Mouse (Mus musculus): ENCODE results near the gene Rpl19. TPM values are rescaled to one million over a fixed set of nuclear protein-coding genes. Genes with fewer than 3 reads are reported as not detected.
A peak's percentile ranks its signal among the peaks of the same experiment; 100 is the strongest.

Gene Rpl19
- polyA plus RNA-seq, 1 experiment from 2014 or later: 926 TPM

DNA sequence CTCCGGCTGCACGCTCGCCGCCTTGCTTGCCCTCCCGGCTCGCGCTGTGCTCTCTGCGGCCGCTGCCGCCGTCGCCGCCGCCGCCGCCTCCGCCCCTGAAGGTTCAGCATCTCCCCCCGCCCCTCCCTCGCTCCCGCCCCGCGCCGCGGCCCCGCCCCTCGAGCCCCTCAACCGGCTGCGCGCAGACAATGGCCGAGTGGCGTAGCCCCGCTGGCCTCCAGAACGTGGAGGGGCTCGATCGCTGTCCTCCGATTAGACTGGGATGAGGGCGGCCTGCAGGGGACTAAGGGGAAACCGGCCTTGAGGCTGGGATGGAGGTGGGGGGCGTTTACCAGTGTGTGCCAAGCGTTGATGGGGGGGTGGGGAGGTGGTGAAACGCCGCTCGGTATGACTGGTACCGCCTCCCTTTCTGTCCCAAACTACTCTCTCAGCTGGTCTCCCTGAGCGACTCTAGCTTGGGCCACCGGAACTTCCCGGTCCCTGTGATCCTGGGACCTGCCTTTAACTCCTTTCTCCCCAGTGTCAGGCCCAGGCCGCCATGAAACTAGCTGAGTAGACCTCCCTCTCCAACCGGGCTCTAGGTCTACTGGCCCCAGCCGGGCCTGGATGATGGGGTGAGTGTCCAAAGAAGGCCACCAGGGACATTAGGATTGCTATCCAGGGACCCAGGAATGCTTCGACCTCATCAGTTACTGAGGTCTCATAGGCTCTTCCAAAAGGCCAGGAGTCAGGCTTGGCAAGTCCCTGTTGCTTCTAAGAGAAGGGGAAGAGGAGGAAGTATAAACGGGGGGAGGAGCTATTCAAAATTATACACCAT is 3.7 kb upstream of the Rpl19 start, which contains the start of gene Cacnb1:
Cacnb1 (minus strand) TSS at position 480 of the 817 bp plus-strand sequence.
- peak within 1 kb of the TSS; percentile 83 for H3K9ac ChIP-seq (ENCODE audit: low read length)
- under 1% methylated on average over 50 of the region's 52 CpGs for WGBS
- H3K4me3 ChIP-seq (ENCODE audit: low read depth, low read length): peak within 1 kb of the TSS; percentile 81
- peak; percentile 74 for ATAC-seq (ENCODE audit: insufficient read depth, low FRiP score, low TSS enrichment)
- peak within 1 kb of the TSS; percentile 91 for H3K27ac ChIP-seq (ENCODE audit: low read depth, low read length)
- H3K27me3 ChIP-seq (ENCODE audit: control insufficient read depth, insufficient read depth, low read length): no peaks in the 10 kb centered on the region
- H3K9me3 ChIP-seq (ENCODE audit: control insufficient read depth, low read length): no peaks in the 10 kb centered on the region
- H3K4me1 ChIP-seq (ENCODE audit: control insufficient read depth, insufficient read depth, low read length): peaks cover 28% of the 10 kb centered on the region
- H3K4me2 ChIP-seq (ENCODE audit: low read depth): peak within 1 kb of the TSS; percentile 94
- peak; percentile 85 for DNase-seq (ENCODE audit: low spot score)
- no peaks in the 10 kb centered on the region for H3K36me3 ChIP-seq (ENCODE audit: control insufficient read depth, insufficient read depth, low read length)

DNA sequence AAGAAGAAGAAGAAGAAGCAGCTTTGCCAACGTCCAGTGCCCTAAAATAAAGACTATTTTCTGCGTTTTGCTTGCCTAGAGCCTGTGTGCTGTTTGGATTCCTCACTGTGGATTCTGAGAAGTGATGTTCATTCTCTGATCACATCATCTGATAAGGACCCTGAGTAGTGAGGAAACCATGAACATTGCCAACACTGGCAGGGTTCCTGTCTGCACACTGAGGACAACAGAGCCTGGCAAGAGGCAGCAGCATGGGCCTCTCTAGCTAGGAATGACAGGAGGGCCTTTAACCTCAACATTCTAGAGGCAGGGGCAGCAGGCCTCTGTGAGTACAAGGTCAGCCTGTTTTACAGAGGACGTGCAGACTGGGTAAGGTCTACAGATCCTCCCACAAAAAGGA is 2.0 kb upstream of the Rpl19 start:
- DNase-seq (ENCODE audit: low spot score): no peak
- Histone ChIP-seq H3K9me3 (ENCODE audit: control insufficient read depth, low read length) (no peaks in the 10 kb centered on the region), H3K4me1 (ENCODE audit: control insufficient read depth, insufficient read depth, low read length) (peaks cover 26% of the 10 kb centered on the region), H3K9ac (ENCODE audit: low read length) (no peak overlapping the region), H3K36me3 (ENCODE audit: control insufficient read depth, insufficient read depth, low read length) (peaks cover 8% of the 10 kb centered on the region), H3K4me2 (ENCODE audit: low read depth) (no peak overlapping the region), H3K27me3 (ENCODE audit: control insufficient read depth, insufficient read depth, low read length) (no peaks in the 10 kb centered on the region), H3K27ac (ENCODE audit: low read depth, low read length) (no peak overlapping the region), H3K4me3 (ENCODE audit: low read depth, low read length) (no peak overlapping the region)
- ATAC-seq (ENCODE audit: insufficient read depth, low FRiP score, low TSS enrichment): no peak
- 89% methylated on average over 3 of the region's 3 CpGs for WGBS

DNA sequence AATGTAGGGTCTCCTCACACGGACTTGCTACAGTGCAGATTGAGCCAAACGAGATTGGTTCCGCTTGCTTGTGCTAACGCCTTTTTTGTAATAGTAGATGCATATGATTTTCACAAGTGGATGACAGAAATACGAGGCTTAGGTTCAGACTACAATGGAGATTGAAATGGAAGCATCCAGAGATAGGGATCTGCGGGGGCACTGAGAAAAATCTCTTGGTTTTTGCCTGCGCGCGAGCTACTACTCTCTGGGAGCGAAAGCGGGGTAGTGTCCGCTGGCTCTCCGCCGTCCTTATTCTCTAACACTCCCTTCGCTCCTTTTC is 301 bp upstream of the Rpl19 start:
- H3K4me3 ChIP-seq (ENCODE audit: low read depth, low read length): peak overlapping the region; percentile 99
- H3K4me2 ChIP-seq (ENCODE audit: low read depth): peak overlapping the region; percentile 91
- H3K4me1 ChIP-seq (ENCODE audit: control insufficient read depth, insufficient read depth, low read length): peaks cover 17% of the 10 kb centered on the region
- H3K27ac ChIP-seq (ENCODE audit: low read depth, low read length): peak overlapping the region; percentile 80
- WGBS: 8% methylated on average over 15 of the region's 15 CpGs
- H3K36me3 ChIP-seq (ENCODE audit: control insufficient read depth, insufficient read depth, low read length): peaks cover 15% of the 10 kb centered on the region
- ATAC-seq (ENCODE audit: insufficient read depth, low FRiP score, low TSS enrichment) (no peak), DNase-seq (ENCODE audit: low spot score) (no peak)
- peak overlapping the region; percentile 99 for H3K9ac ChIP-seq (ENCODE audit: low read length)
- H3K9me3 ChIP-seq (ENCODE audit: control insufficient read depth, low read length): no peaks in the 10 kb centered on the region
- no peaks in the 10 kb centered on the region for H3K27me3 ChIP-seq (ENCODE audit: control insufficient read depth, insufficient read depth, low read length)

DNA sequence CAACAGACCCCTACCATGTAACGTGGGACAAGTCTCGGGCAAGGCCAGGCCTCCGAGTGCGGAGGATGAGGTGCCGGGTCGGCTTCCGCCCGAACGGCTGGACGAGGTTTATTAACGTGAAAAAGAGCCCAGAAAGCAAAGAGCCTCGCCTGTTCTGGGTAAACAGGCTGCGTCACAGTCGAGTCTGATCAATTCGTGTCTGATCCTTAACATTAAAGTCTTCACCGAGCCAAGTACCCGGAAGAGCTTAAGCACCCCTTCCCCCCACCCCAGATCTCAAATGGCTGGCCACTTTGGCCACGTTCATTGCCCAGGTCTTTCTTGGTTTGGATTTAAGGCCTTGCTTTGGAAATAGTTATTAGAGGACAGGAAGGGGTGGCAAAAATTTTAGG is 783 bp downstream of the Rpl19 start:
- peak overlapping the region; percentile 80 for H3K27ac ChIP-seq (ENCODE audit: low read depth, low read length)
- H3K4me2 ChIP-seq (ENCODE audit: low read depth): peak overlapping the region; percentile 91
- no peaks in the 10 kb centered on the region for H3K27me3 ChIP-seq (ENCODE audit: control insufficient read depth, insufficient read depth, low read length)
- DNase-seq (ENCODE audit: low spot score) (no peak), ATAC-seq (ENCODE audit: insufficient read depth, low FRiP score, low TSS enrichment) (no peak)
- no peaks in the 10 kb centered on the region for H3K9me3 ChIP-seq (ENCODE audit: control insufficient read depth, low read length)
- peak overlapping the region; percentile 99 for H3K4me3 ChIP-seq (ENCODE audit: low read depth, low read length)
- H3K36me3 ChIP-seq (ENCODE audit: control insufficient read depth, insufficient read depth, low read length): peaks cover 15% of the 10 kb centered on the region
- peaks cover 11% of the 10 kb centered on the region for H3K4me1 ChIP-seq (ENCODE audit: control insufficient read depth, insufficient read depth, low read length)
- H3K9ac ChIP-seq (ENCODE audit: low read length): peak overlapping the region; percentile 99
- WGBS: under 1% methylated on average over 18 of the region's 18 CpGs

DNA sequence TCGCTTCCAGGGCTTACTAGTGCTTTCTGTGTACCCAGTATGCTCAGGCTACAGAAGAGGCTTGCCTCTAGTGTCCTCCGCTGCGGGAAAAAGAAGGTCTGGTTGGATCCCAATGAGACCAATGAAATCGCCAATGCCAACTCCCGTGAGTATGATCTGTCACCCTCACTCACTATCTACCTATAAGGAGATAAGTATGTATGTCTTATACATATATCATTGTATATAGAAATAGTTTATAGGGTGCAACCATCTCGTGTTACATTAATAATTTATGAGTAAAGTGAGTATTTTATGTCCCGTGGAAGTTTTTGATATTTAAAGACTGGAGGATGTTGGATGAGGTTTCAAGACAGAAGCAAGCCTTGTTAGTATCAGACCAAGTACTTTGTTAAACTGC is 1.3 kb downstream of the Rpl19 start:
- Histone ChIP-seq H3K36me3 (ENCODE audit: control insufficient read depth, insufficient read depth, low read length) (peaks cover 15% of the 10 kb centered on the region), H3K4me1 (ENCODE audit: control insufficient read depth, insufficient read depth, low read length) (peaks cover 11% of the 10 kb centered on the region), H3K9me3 (ENCODE audit: control insufficient read depth, low read length) (no peaks in the 10 kb centered on the region), H3K27ac (ENCODE audit: low read depth, low read length) (no peak overlapping the region), H3K27me3 (ENCODE audit: control insufficient read depth, insufficient read depth, low read length) (no peaks in the 10 kb centered on the region), H3K4me3 (ENCODE audit: low read depth, low read length) (peak overlapping the region; percentile 99), H3K9ac (ENCODE audit: low read length) (peak overlapping the region; percentile 99), H3K4me2 (ENCODE audit: low read depth) (peak overlapping the region; percentile 91)
- DNase-seq (ENCODE audit: low spot score): no peak
- ATAC-seq (ENCODE audit: insufficient read depth, low FRiP score, low TSS enrichment): no peak
- 20% methylated on average over 7 of the region's 7 CpGs for WGBS

DNA sequence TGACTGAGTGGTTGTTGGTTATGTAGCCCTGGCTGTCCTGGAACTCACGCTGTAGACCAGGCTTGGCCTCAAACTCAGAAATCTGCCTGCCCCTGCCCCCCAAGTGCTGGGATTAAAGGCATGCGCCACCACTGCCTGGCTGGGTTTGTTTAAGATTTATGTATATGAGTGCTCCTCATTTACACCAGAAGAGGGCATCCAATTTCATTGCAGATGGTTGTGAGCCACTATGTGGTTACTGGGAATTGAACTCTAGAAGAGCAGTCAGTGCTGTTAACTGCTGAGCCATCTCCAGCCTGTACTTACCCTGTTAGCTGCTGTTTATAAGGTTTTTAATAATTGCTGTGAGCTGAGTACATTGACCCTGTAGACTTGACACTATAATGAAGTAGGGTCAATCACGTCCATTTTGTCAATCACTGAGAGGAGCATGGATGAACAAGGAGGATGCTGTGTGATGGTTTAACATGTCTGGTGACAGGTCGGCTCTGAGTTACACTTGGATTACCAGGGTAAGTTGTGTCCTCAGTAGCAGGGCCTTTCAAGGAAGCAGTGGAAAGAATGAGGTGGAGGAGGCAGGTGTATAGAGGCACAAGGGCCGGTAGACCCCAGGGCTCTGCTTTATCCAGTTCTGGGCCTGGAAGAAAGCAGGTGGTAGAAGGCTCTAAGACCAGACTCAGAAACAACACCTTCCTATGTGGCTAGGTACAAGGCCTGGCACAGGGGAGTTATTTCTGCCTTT is 4.4 kb downstream of the Rpl19 start:
- peaks cover 14% of the 10 kb centered on the region for H3K4me1 ChIP-seq (ENCODE audit: control insufficient read depth, insufficient read depth, low read length)
- no peak overlapping the region for H3K4me3 ChIP-seq (ENCODE audit: low read depth, low read length)
- H3K27me3 ChIP-seq (ENCODE audit: control insufficient read depth, insufficient read depth, low read length): peaks cover 2% of the 10 kb centered on the region; the same call in 1 of the 2 replicates
- H3K27ac ChIP-seq (ENCODE audit: low read depth, low read length): no peak overlapping the region
- ATAC-seq (ENCODE audit: insufficient read depth, low FRiP score, low TSS enrichment) (no peak), DNase-seq (ENCODE audit: low spot score) (no peak)
- H3K9me3 ChIP-seq (ENCODE audit: control insufficient read depth, low read length): no peaks in the 10 kb centered on the region
- H3K36me3 ChIP-seq (ENCODE audit: control insufficient read depth, insufficient read depth, low read length): peaks cover 15% of the 10 kb centered on the region
- H3K4me2 ChIP-seq (ENCODE audit: low read depth): no peak overlapping the region
- 55% methylated on average over 5 of the region's 5 CpGs for WGBS
- H3K9ac ChIP-seq (ENCODE audit: low read length): no peak overlapping the region

DNA sequence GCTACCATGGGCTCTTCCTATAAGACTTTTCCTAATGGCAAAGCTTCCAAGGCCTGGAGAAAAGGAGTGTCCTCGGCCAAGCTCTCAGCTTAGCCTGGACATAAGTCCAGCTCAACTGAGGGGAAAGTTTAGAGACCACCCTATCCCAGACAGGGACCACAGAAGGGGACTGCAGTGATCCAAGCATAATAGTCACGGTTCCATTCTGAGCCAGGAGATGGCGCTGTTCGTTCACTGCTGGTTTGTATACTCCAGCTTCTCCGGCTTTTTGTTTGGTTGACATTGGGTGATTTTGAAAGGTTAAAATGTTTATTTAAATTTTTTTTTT is 4.9 kb downstream of the Rpl19 start:
- no peaks in the 10 kb centered on the region for H3K9me3 ChIP-seq (ENCODE audit: control insufficient read depth, low read length)
- no peak overlapping the region for H3K27ac ChIP-seq (ENCODE audit: low read depth, low read length)
- no peak overlapping the region for H3K4me2 ChIP-seq (ENCODE audit: low read depth)
- H3K4me3 ChIP-seq (ENCODE audit: low read depth, low read length): no peak overlapping the region
- peaks cover 2% of the 10 kb centered on the region; the same call in 1 of the 2 replicates for H3K27me3 ChIP-seq (ENCODE audit: control insufficient read depth, insufficient read depth, low read length)
- peaks cover 15% of the 10 kb centered on the region for H3K36me3 ChIP-seq (ENCODE audit: control insufficient read depth, insufficient read depth, low read length)
- peaks cover 15% of the 10 kb centered on the region for H3K4me1 ChIP-seq (ENCODE audit: control insufficient read depth, insufficient read depth, low read length)
- no peak for ATAC-seq (ENCODE audit: insufficient read depth, low FRiP score, low TSS enrichment)
- WGBS: 7% methylated on average over 5 of the region's 5 CpGs
- peak; percentile 85 for DNase-seq (ENCODE audit: low spot score)
- H3K9ac ChIP-seq (ENCODE audit: low read length): no peak overlapping the region

DNA sequence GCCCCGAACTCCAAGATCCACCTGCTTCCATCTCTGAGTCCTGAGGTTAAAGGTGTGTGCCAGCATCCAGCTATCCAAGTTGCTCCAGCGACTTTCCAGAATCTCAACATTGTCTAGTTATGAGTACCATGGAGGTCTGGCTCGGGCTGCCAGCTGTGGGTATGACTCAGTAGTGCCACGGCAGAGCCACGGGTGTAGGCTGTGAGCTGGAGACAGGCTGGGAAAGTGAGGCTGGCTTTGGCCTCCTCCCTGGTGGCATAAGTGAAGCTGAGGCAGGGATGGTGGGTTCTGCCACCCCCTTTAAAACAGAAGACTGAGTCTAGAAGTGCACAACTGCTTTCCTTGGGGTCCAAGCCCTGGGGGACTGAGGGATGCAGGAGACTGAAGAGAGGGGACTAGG is 7.6 kb downstream of the Rpl19 start:
- no peak overlapping the region for H3K27ac ChIP-seq (ENCODE audit: low read depth, low read length)
- no peak for DNase-seq (ENCODE audit: low spot score)
- H3K4me2 ChIP-seq (ENCODE audit: low read depth): no peak overlapping the region
- peaks cover 2% of the 10 kb centered on the region; the same call in 1 of the 2 replicates for H3K27me3 ChIP-seq (ENCODE audit: control insufficient read depth, insufficient read depth, low read length)
- WGBS: 88% methylated on average over 5 of the region's 5 CpGs
- no peaks in the 10 kb centered on the region for H3K9me3 ChIP-seq (ENCODE audit: control insufficient read depth, low read length)
- no peak overlapping the region for H3K4me3 ChIP-seq (ENCODE audit: low read depth, low read length)
- no peak for ATAC-seq (ENCODE audit: insufficient read depth, low FRiP score, low TSS enrichment)
- H3K36me3 ChIP-seq (ENCODE audit: control insufficient read depth, insufficient read depth, low read length): peaks cover 10% of the 10 kb centered on the region
- H3K4me1 ChIP-seq (ENCODE audit: control insufficient read depth, insufficient read depth, low read length): peaks cover 17% of the 10 kb centered on the region
- H3K9ac ChIP-seq (ENCODE audit: low read length): no peak overlapping the region
